Mouse (Mus musculus): ENCODE results near the gene Cd52.

The Cd52 gene

DNA sequence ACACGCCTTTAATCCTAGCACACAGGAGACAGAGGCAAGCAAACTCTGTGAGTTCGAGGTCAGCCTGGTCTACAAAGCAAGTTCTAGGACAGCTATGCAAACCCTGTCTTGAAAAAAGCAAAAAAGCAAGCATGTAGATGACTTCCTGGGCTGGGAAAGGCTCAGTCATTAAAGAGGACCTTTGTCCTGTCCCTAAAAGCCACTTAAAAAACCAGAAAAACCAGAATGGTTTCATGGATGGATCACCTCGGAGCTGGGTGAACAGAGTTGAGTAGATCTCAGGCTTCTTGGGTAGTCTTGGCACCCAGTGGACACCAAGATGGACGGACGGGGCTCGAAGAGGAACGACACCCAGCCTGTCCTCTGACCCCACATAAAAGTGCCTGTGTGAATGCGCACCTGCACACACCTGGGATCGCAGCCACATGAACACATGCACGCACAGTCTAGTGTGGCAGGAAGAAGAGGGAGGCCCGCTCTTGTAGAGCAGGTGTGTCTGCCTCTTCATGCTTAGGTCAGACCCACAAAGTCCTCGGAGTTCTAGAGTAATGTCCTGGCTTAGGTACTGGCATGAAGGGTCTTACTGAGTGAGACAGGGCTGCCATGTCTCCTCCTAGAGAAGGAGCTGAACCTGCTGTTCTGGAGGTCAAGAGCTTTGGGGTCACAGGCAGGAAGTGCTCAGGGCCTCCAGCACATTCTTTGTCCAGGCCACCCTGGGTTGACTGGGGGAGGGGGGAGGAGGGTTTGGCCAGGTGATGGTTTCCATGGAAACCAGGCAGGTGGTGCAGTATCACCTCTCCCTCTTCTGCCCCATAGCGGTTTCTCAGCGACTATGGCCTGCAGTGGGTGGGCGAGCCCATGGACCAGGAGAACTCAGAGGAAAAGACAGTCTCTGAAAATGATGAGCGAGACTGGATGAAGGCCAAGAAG is 20.6 kb upstream of the Cd52 start:
- Histone ChIP-seq H3K27me3 (ENCODE audit: insufficient read depth, low read length) (no peaks in the 10 kb centered on the region), H3K4me1 (replicated peaks; ENCODE audit: low read depth, low read length) (peaks cover 97% of the 10 kb centered on the region), H3K4me3 (replicated peaks; ENCODE audit: low read length) (peak overlapping the region; percentile 81), H3K9me3 (ENCODE audit: low read length) (no peaks in the 10 kb centered on the region), H3K36me3 (ENCODE audit: insufficient read depth, low read length) (no peaks in the 10 kb centered on the region)
- no peak for TF ChIP-seq NANOG (IDR thresholded peaks at IDR 0.05; ENCODE audit: borderline replicate concordance, low read length)
- TF ChIP-seq POU5F1 (IDR thresholded peaks at IDR 0.05; ENCODE audit: borderline replicate concordance, low read length): no peak
- no peak for TF ChIP-seq CTCF (conservative IDR thresholded peaks at IDR 0.05; ENCODE audit: low read length)

DNA sequence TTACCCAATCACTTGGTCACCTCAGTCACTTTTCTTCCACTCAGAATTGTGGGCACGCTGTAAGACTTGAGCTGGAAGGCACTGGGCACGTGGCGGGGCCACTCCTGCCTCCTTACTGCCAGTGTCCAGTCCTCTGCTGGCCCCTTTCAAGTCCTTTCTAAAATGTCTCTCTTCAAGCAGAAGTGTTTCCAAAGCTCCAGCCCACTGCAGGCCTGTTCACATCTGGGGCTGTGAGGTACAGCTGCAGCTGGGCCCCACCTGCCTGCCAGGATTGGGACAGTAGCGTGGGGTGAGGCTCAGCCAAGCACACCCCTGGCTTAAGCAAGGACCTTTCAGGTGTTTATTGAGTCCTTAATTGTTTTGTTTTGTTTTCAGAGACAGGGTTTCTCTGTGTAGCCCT is 19.2 kb upstream of the Cd52 start:
- Histone ChIP-seq H3K27me3 (ENCODE audit: insufficient read depth, low read length) (no peaks in the 10 kb centered on the region), H3K36me3 (ENCODE audit: insufficient read depth, low read length) (peaks cover 6% of the 10 kb centered on the region), H3K9me3 (ENCODE audit: low read length) (no peaks in the 10 kb centered on the region), H3K4me3 (replicated peaks; ENCODE audit: low read length) (peak overlapping the region; percentile 54), H3K4me1 (replicated peaks; ENCODE audit: low read depth, low read length) (peaks cover 99% of the 10 kb centered on the region)
- TF ChIP-seq CTCF (conservative IDR thresholded peaks at IDR 0.05; ENCODE audit: low read length) (no peak), POU5F1 (IDR thresholded peaks at IDR 0.05; ENCODE audit: borderline replicate concordance, low read length) (no peak), NANOG (IDR thresholded peaks at IDR 0.05; ENCODE audit: borderline replicate concordance, low read length) (no peak)

- Histone ChIP-seq H3K36me3 (ENCODE audit: insufficient read depth, low read length) (peaks cover 9% of the 10 kb centered on the region), H3K9me3 (ENCODE audit: low read length) (no peaks in the 10 kb centered on the region), H3K27me3 (ENCODE audit: insufficient read depth, low read length) (no peaks in the 10 kb centered on the region), H3K4me1 (replicated peaks; ENCODE audit: low read depth, low read length) (peaks cover 99% of the 10 kb centered on the region), H3K4me3 (replicated peaks; ENCODE audit: low read length) (peak overlapping the region; percentile 54)
- TF ChIP-seq NANOG (IDR thresholded peaks at IDR 0.05; ENCODE audit: borderline replicate concordance, low read length) (no peak), CTCF (conservative IDR thresholded peaks at IDR 0.05; ENCODE audit: low read length) (no peak), POU5F1 (IDR thresholded peaks at IDR 0.05; ENCODE audit: borderline replicate concordance, low read length) (no peak)
Measured at GRCm38 (mm10) chr4:134113356-134113994, 18.6 kb upstream of the Cd52 start.

DNA sequence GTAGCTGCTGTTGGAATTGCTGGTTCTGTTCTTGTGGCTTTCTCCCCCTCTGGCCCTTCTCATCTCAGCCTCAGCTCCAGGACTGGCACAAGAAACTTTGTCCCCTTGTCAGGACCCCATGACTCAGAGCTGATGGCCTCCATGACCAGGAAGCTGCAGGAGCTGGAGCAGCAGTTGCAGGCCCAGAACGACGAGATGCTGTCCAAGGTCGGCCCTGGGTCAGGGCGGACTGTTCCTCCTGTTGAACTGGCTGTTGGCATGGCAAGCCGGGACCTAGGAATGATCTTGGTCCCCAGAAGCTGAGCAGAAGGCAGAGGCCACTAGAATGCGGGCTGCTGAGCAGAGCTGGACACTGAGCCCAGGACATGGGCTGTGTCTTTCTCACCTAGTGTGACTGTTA is 17.5 kb upstream of the Cd52 start:
- H3K36me3 ChIP-seq (ENCODE audit: insufficient read depth, low read length): peaks cover 9% of the 10 kb centered on the region
- no peaks in the 10 kb centered on the region for H3K27me3 ChIP-seq (ENCODE audit: insufficient read depth, low read length)
- H3K9me3 ChIP-seq (ENCODE audit: low read length): no peaks in the 10 kb centered on the region
- peaks cover 99% of the 10 kb centered on the region for H3K4me1 ChIP-seq (replicated peaks; ENCODE audit: low read depth, low read length)
- H3K4me3 ChIP-seq (replicated peaks; ENCODE audit: low read length): peak overlapping the region; percentile 54
- TF ChIP-seq POU5F1 (IDR thresholded peaks at IDR 0.05; ENCODE audit: borderline replicate concordance, low read length) (no peak), CTCF (conservative IDR thresholded peaks at IDR 0.05; ENCODE audit: low read length) (no peak), NANOG (IDR thresholded peaks at IDR 0.05; ENCODE audit: borderline replicate concordance, low read length) (no peak)

DNA sequence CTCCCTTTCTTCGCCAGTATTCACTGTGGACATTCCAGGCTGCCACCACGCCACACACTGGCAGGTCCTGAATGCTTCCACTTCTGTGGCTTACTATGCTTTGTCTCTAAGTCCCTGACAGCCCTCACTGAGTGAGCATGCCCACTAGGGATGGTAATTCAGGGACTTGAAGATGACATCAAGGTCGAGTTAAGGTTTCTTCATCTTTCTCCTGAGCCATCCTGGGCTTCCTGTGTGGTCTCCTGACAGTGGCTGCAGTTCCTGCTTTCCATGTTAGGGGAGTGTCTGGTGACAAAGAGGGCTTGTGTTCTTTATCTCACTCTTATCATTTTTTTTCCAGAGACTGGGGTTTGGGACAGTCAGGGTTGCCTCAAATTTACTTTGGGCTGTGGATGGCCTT is 15.8 kb upstream of the Cd52 start:
- no peak overlapping the region for H3K4me3 ChIP-seq (replicated peaks; ENCODE audit: low read length)
- no peaks in the 10 kb centered on the region for H3K27me3 ChIP-seq (ENCODE audit: insufficient read depth, low read length)
- H3K9me3 ChIP-seq (ENCODE audit: low read length): no peaks in the 10 kb centered on the region
- H3K36me3 ChIP-seq (ENCODE audit: insufficient read depth, low read length): peaks cover 9% of the 10 kb centered on the region
- TF ChIP-seq CTCF (conservative IDR thresholded peaks at IDR 0.05; ENCODE audit: low read length) (no peak), POU5F1 (IDR thresholded peaks at IDR 0.05; ENCODE audit: borderline replicate concordance, low read length) (no peak), NANOG (IDR thresholded peaks at IDR 0.05; ENCODE audit: borderline replicate concordance, low read length) (no peak)
- peaks cover 94% of the 10 kb centered on the region for H3K4me1 ChIP-seq (replicated peaks; ENCODE audit: low read depth, low read length)

- Histone ChIP-seq H3K27me3 (ENCODE audit: insufficient read depth, low read length) (no peaks in the 10 kb centered on the region), H3K36me3 (ENCODE audit: insufficient read depth, low read length) (peaks cover 9% of the 10 kb centered on the region), H3K9me3 (ENCODE audit: low read length) (no peaks in the 10 kb centered on the region), H3K4me1 (replicated peaks; ENCODE audit: low read depth, low read length) (peaks cover 79% of the 10 kb centered on the region), H3K4me3 (replicated peaks; ENCODE audit: low read length) (peak overlapping the region; percentile 30; the same call in 1 of the 2 replicates)
- no peak for TF ChIP-seq NANOG (IDR thresholded peaks at IDR 0.05; ENCODE audit: borderline replicate concordance, low read length)
- TF ChIP-seq POU5F1 (IDR thresholded peaks at IDR 0.05; ENCODE audit: borderline replicate concordance, low read length): no peak
- TF ChIP-seq CTCF (conservative IDR thresholded peaks at IDR 0.05; ENCODE audit: low read length): no peak
Measured at GRCm38 (mm10) chr4:134108196-134108595, 13.3 kb upstream of the Cd52 start.

DNA sequence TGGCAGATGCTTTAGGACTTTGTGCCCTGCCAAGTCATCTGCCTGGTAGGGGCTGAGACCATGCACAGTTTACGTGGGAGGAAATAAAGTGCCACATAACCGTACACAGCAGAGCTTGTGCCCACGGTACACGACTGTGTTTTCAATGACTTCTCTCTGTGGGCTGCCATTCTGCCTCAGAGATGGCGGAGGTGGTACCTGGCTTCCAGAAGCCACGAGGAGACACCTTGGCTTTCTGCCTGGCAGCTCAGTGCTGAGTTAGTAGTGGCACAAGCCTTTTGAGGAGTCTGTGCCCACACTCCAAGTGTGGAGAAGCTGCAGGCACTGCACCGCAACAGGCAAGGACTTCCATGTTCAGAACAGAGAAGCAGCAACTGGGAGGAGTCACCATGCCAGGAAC is 12.8 kb upstream of the Cd52 start:
- peak overlapping the region; percentile 30; the same call in 1 of the 2 replicates for H3K4me3 ChIP-seq (replicated peaks; ENCODE audit: low read length)
- H3K36me3 ChIP-seq (ENCODE audit: insufficient read depth, low read length): peaks cover 9% of the 10 kb centered on the region
- no peaks in the 10 kb centered on the region for H3K27me3 ChIP-seq (ENCODE audit: insufficient read depth, low read length)
- peaks cover 79% of the 10 kb centered on the region for H3K4me1 ChIP-seq (replicated peaks; ENCODE audit: low read depth, low read length)
- H3K9me3 ChIP-seq (ENCODE audit: low read length): no peaks in the 10 kb centered on the region
- TF ChIP-seq CTCF (conservative IDR thresholded peaks at IDR 0.05; ENCODE audit: low read length): no peak
- no peak for TF ChIP-seq POU5F1 (IDR thresholded peaks at IDR 0.05; ENCODE audit: borderline replicate concordance, low read length)
- TF ChIP-seq NANOG (IDR thresholded peaks at IDR 0.05; ENCODE audit: borderline replicate concordance, low read length): no peak

DNA sequence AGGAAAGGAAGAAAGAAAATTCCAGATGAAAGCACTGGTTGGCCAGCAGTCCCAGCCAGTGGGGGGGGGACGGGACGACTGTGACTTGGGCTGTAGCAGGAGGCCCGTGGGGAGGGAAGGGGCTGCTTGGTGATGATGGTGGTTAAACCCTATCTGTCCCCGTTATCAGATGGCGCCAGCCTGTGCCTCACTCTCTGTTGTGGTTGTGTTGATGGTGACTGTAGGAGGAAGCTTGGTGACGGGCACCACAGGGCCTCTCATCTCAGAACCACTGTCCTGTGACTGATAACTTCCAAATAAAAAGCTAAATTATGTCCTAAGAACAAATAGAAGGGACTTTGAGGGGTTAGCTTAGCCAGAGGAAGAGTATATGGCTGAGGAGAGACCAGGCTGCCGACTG is 11.2 kb upstream of the Cd52 start:
- H3K9me3 ChIP-seq (ENCODE audit: low read length): no peaks in the 10 kb centered on the region
- H3K4me1 ChIP-seq (replicated peaks; ENCODE audit: low read depth, low read length): peaks cover 64% of the 10 kb centered on the region
- TF ChIP-seq POU5F1 (IDR thresholded peaks at IDR 0.05; ENCODE audit: borderline replicate concordance, low read length): no peak
- no peak for TF ChIP-seq CTCF (conservative IDR thresholded peaks at IDR 0.05; ENCODE audit: low read length)
- no peak for TF ChIP-seq NANOG (IDR thresholded peaks at IDR 0.05; ENCODE audit: borderline replicate concordance, low read length)
- H3K4me3 ChIP-seq (replicated peaks; ENCODE audit: low read length): no peak overlapping the region
- H3K36me3 ChIP-seq (ENCODE audit: insufficient read depth, low read length): peaks cover 9% of the 10 kb centered on the region
- no peaks in the 10 kb centered on the region for H3K27me3 ChIP-seq (ENCODE audit: insufficient read depth, low read length)

Measured in E14TG2a.4 (cell line).